In genomic region chr8:119972558-119972957, GRCm38 (mm10) we compare ENCODE assay signal across 17 mouse cellular contexts. TPM values are rescaled to one million over a fixed set of nuclear protein-coding genes. Genes with fewer than 3 reads are reported as not detected.
DNase-seq lines count a peak whose midpoint lies in the region; ATAC-seq and TF ChIP-seq lines count a peak whose summit lies in the region.
"Had no signal": no experiment of that assay in that cellular context is flagged by ENCODE, and none has a peak within 500 bp of the region (broad histone marks: within the 10 kb centered on the region; RNA-seq: fewer than 3 reads in every experiment).

No protein-coding gene starts in this region.

- TF ChIP-seq CTCF in liver, embryonic 14.5 days (IDR thresholded peaks at IDR 0.05; ENCODE audit: low read depth), result no peak

- H3K27ac ChIP-seq in kidney, embryonic 15.5 days, result peak overlapping the region; percentile 46; the same call in 1 of the 2 replicates
- H3K27ac ChIP-seq in liver, embryonic 14.5 days, result no peak overlapping the region
- H3K27ac ChIP-seq: embryonic facial prominence, embryonic 15.5 days; hindbrain, embryonic 14.5 days; layer of hippocampus, adult 2 months; neural tube, embryonic 13.5 days; stomach, embryonic 15.5 days had no signal

- H3K9me3 ChIP-seq in kidney, embryonic 15.5 days (replicated peaks), result peaks cover 2% of the 10 kb centered on the region; the same call in 1 of the 2 replicates
- peaks cover 1% of the 10 kb centered on the region for H3K9me3 ChIP-seq in liver, embryonic 14.5 days (ENCODE audit: control insufficient read depth, low read length)
- H3K9me3 ChIP-seq: embryonic facial prominence, embryonic 15.5 days; neural tube, embryonic 13.5 days; stomach, embryonic 15.5 days had no signal

- peaks cover 9% of the 10 kb centered on the region for H3K4me1 ChIP-seq in kidney, embryonic 15.5 days
- H3K4me1 ChIP-seq in liver, embryonic 14.5 days (replicated peaks; ENCODE audit: control insufficient read depth in 2 of 2, insufficient read depth in 2 of 2, low read length in 1 of 2), result no peaks in the 10 kb centered on the region
- H3K4me1 ChIP-seq: embryonic facial prominence, embryonic 15.5 days; stomach, embryonic 15.5 days had no signal

- no peak for TF ChIP-seq EP300 in liver, embryonic 14.5 days (IDR thresholded peaks at IDR 0.05; ENCODE audit: low read depth)

- ATAC-seq in kidney, embryonic 15.5 days (replicated peaks; ENCODE audit: low FRiP score), result no peak
- ATAC-seq in CD4-positive, CD25-positive, alpha-beta regulatory T cell, adult 4 months, result peak; percentile 34
- peak; percentile 47; the same call in 1 of the 2 replicates for ATAC-seq in liver, embryonic 14.5 days (ENCODE audit: insufficient read depth)
- ATAC-seq in monocyte, adult 5-6 weeks (replicated peaks; ENCODE audit: insufficient number of reproducible peaks, low FRiP score, low TSS enrichment, poor library complexity, severe bottlenecking), result no peak
- ATAC-seq: forebrain, postnatal 0 days had no signal

- H3K4me3 ChIP-seq in kidney, embryonic 15.5 days (replicated peaks), result no peak overlapping the region
- H3K4me3 ChIP-seq in liver, embryonic 14.5 days (ENCODE audit: insufficient read depth in 1 of 2, low read depth in 2 of 2, low read length in 2 of 2), result no peak overlapping the region
- H3K4me3 ChIP-seq: embryonic facial prominence, embryonic 15.5 days; layer of hippocampus, adult 2 months; neural tube, embryonic 13.5 days; stomach, embryonic 15.5 days had no signal

- no peaks in the 10 kb centered on the region for H3K27me3 ChIP-seq in kidney, embryonic 15.5 days
- H3K27me3 ChIP-seq in liver, embryonic 14.5 days (ENCODE audit: control insufficient read depth, insufficient read depth, low read length), result no peaks in the 10 kb centered on the region
- H3K27me3 ChIP-seq: embryonic facial prominence, embryonic 15.5 days; neural tube, embryonic 13.5 days; stomach, embryonic 15.5 days had no signal

- H3K36me3 ChIP-seq in kidney, embryonic 15.5 days, result no peaks in the 10 kb centered on the region
- H3K36me3 ChIP-seq in liver, embryonic 14.5 days (replicated peaks; ENCODE audit: control insufficient read depth, insufficient read depth, low read depth), result no peaks in the 10 kb centered on the region
- H3K36me3 ChIP-seq: embryonic facial prominence, embryonic 15.5 days; neural tube, embryonic 13.5 days; stomach, embryonic 15.5 days had no signal

- H3K9ac ChIP-seq in kidney, embryonic 15.5 days, result no peak overlapping the region
- no peak overlapping the region for H3K9ac ChIP-seq in liver, embryonic 14.5 days (replicated peaks)
- H3K9ac ChIP-seq: embryonic facial prominence, embryonic 15.5 days; forebrain, postnatal 0 days; hindbrain, embryonic 14.5 days; neural tube, embryonic 13.5 days; stomach, embryonic 15.5 days had no signal

- DNase-seq in kidney, adult 8-10 months, result no peak
- peak; percentile 87 for DNase-seq in 416B (ENCODE audit: low read depth)
- DNase-seq in liver, embryonic 14.5 days (ENCODE audit: low read depth in 3 of 3, low spot score in 3 of 3), result peak in 1 of 3 experiments; percentile 13
- DNase-seq in layer of hippocampus, postnatal 36 days, result no peak
- no peak for DNase-seq in retina, embryonic 14.5 days (ENCODE audit: low spot score)
- DNase-seq: forebrain, postnatal 0 days; left cerebral cortex, postnatal 4 days; right cerebral cortex, postnatal 14 days had no signal

- 59% methylated on average over 12 of the region's 12 CpGs for WGBS in kidney, embryonic 15.5 days
- WGBS in liver, embryonic 14.5 days (ENCODE audit: insufficient replicate concordance), result 13% methylated on average over 12 of the region's 12 CpGs

- no peak overlapping the region for H3K4me2 ChIP-seq in kidney, embryonic 15.5 days
- no peak overlapping the region for H3K4me2 ChIP-seq in liver, embryonic 14.5 days (ENCODE audit: low read depth)
- H3K4me2 ChIP-seq: embryonic facial prominence, embryonic 15.5 days; hindbrain, embryonic 14.5 days; midbrain, embryonic 11.5 days; neural tube, embryonic 13.5 days; stomach, embryonic 15.5 days had no signal

RNA-seq across cellular contexts. Expression of gene Crispld2, which starts 19.7 kb away (rescaled TPM):
- polyA plus RNA-seq in kidney, embryonic 15.5 days (2015; fragmentation: Nextera tagmentation; extraction: Ambion mirVana), result 7.7 and 11.1 TPM in 2 replicates
- under 1 TPM; 0.11 to 0.14 TPM for polyA plus RNA-seq in CD4-positive, CD25-positive, alpha-beta regulatory T cell, adult 4 months (2017; shearing (Covaris generic))
- polyA plus RNA-seq in liver, embryonic 14.5 days (2012; rRNA removed), result 0.25 and 0.47 TPM in 2 replicates
- 0.27 and 0.30 TPM in 2 replicates for polyA plus RNA-seq in liver, embryonic 14.5 days (2014; fragmentation: Nextera tagmentation; extraction: Ambion mirVana)
- total RNA-seq in monocyte, adult 5-6 weeks (2017), result 0.10 TPM in 1 of 3 replicates, not detected in the others
- 1 to 10 TPM; 1.6 to 2.0 TPM for total RNA-seq in layer of hippocampus, postnatal 36 days (2021)

Comparison
In these comparisons a context has a peak if more than half of its experiments do, and no peak if none do; other contexts are left out.
1. ATAC-seq: peak in CD4-positive, CD25-positive, alpha-beta regulatory T cell, adult 4 months (single experiment) and liver, embryonic 14.5 days (single experiment); none in kidney, embryonic 15.5 days (single experiment) and monocyte, adult 5-6 weeks (single experiment).